Comparison of ENCODE assay signal across 7 mouse cellular contexts in the genomic region with DNA sequence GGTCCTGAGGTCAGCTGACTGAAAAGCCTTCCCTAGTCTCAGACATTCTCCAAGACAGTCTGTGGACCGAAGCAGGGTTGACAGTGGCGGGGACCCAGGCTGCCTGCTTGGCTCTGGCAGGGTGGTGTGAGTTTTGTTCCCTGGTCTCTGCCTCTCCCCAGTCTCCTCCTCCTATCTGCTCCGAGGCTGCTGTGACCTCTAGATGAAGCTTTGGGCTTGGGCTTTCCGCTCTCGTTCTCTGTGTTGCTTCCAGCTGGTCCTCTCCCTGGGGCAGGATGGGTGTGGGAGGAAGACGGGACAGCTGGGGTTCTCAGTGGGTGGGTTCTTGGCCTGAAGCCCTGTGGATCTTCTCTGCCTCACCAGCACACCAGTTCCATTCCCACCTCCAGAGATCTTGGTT. TPM values are rescaled to one million over a fixed set of nuclear protein-coding genes. Genes with fewer than 3 reads are reported as not detected.
DNase-seq lines count a peak whose midpoint lies in the region; ATAC-seq and TF ChIP-seq lines count a peak whose summit lies in the region.

No protein-coding gene starts in this region.

- TF ChIP-seq CTCF in heart, postnatal 0 days (IDR thresholded peaks at IDR 0.05; ENCODE audit: low read depth) = no peak

- TF ChIP-seq POLR2A in myocyte (IDR thresholded peaks at IDR 0.05; ENCODE audit: insufficient read length, low read depth) = no peak

- DNase-seq in cerebellum, adult 18-20 months = peak; percentile 57 to 61
- DNase-seq in embryonic facial prominence, embryonic 14.5 days (ENCODE audit: low spot score) = no peak
- peak; percentile 59 for DNase-seq in heart, postnatal 0 days (ENCODE audit: low spot score)
- DNase-seq in layer of hippocampus, adult 9-11 months = peak; percentile 75

- no peaks in the 10 kb centered on the region for H3K27me3 ChIP-seq in embryonic facial prominence, embryonic 14.5 days (replicated peaks; ENCODE audit: control insufficient read depth, insufficient read depth, low read length)
- H3K27me3 ChIP-seq in heart, postnatal 0 days (ENCODE audit: control insufficient read depth, insufficient read depth, low read length) = no peaks in the 10 kb centered on the region
- H3K27me3 ChIP-seq in myocyte (ENCODE audit: control insufficient read depth, insufficient read depth, insufficient read length) = no peaks in the 10 kb centered on the region
- H3K27me3 ChIP-seq in forebrain, embryonic 13.5 days = no peaks in the 10 kb centered on the region

- H3K9ac ChIP-seq in embryonic facial prominence, embryonic 14.5 days (ENCODE audit: low read depth, low read length) = 0 out of 2 replicates have a peak overlapping the region, but pooled peaks have one; percentile 25
- H3K9ac ChIP-seq in heart, postnatal 0 days (replicated peaks; ENCODE audit: low read depth, low read length) = no peak overlapping the region
- H3K9ac ChIP-seq in forebrain, embryonic 13.5 days = no peak overlapping the region

- no peaks in the 10 kb centered on the region for H3K36me3 ChIP-seq in embryonic facial prominence, embryonic 14.5 days (ENCODE audit: control insufficient read depth, insufficient read depth, low read length)
- H3K36me3 ChIP-seq in heart, postnatal 0 days (replicated peaks; ENCODE audit: control insufficient read depth, insufficient read depth, low read length) = no peaks in the 10 kb centered on the region
- no peaks in the 10 kb centered on the region for H3K36me3 ChIP-seq in myocyte (ENCODE audit: control insufficient read depth, insufficient read depth)
- no peaks in the 10 kb centered on the region for H3K36me3 ChIP-seq in forebrain, embryonic 13.5 days (ENCODE audit: poor library complexity, severe bottlenecking)

- WGBS in embryonic facial prominence, embryonic 14.5 days = 40% methylated on average over 6 of the region's 6 CpGs
- 33% methylated on average over 6 of the region's 6 CpGs for WGBS in heart, postnatal 0 days
- WGBS in forebrain, embryonic 13.5 days = 81% methylated on average over 6 of the region's 6 CpGs

- no peak; the same call in 1 of the 2 replicates for ATAC-seq in embryonic facial prominence, embryonic 14.5 days (ENCODE audit: low read depth)
- peak; percentile 68 for ATAC-seq in heart, postnatal 0 days (ENCODE audit: insufficient read depth, low read depth)
- ATAC-seq in forebrain, embryonic 13.5 days = no peak
- ATAC-seq in erythroblast, adult 5-6 weeks (replicated peaks; ENCODE audit: low FRiP score, poor library complexity, severe bottlenecking) = no peak

- H3ac ChIP-seq in myocyte (ENCODE audit: control insufficient read depth, insufficient read length) = no peak overlapping the region

- H3K9me3 ChIP-seq in embryonic facial prominence, embryonic 14.5 days (ENCODE audit: control insufficient read depth, low read length) = no peaks in the 10 kb centered on the region
- no peaks in the 10 kb centered on the region for H3K9me3 ChIP-seq in heart, postnatal 0 days (replicated peaks; ENCODE audit: control insufficient read depth, low read length)
- no peaks in the 10 kb centered on the region for H3K9me3 ChIP-seq in forebrain, embryonic 13.5 days (replicated peaks)

- H3K4me3 ChIP-seq in embryonic facial prominence, embryonic 14.5 days (ENCODE audit: low read depth, low read length) = no peak overlapping the region
- H3K4me3 ChIP-seq in heart, postnatal 0 days (ENCODE audit: low read depth, low read length) = no peak overlapping the region
- no peak overlapping the region for H3K4me3 ChIP-seq in myocyte
- H3K4me3 ChIP-seq in forebrain, embryonic 13.5 days = no peak overlapping the region

- no peak overlapping the region for H3K4me2 ChIP-seq in embryonic facial prominence, embryonic 14.5 days (ENCODE audit: low read depth, low read length)
- H3K4me2 ChIP-seq in heart, postnatal 0 days (ENCODE audit: low read depth, low read length) = no peak overlapping the region
- peak overlapping the region; percentile 48 for H3K4me2 ChIP-seq in myocyte (ENCODE audit: low read depth)
- H3K4me2 ChIP-seq in forebrain, embryonic 13.5 days = no peak overlapping the region

- H3K79me2 ChIP-seq in myocyte (ENCODE audit: control insufficient read depth, insufficient read depth) = peaks cover 37% of the 10 kb centered on the region

- H3K4me1 ChIP-seq in embryonic facial prominence, embryonic 14.5 days (ENCODE audit: control insufficient read depth, insufficient read depth, low read length) = peaks cover 42% of the 10 kb centered on the region
- peaks cover 35% of the 10 kb centered on the region for H3K4me1 ChIP-seq in heart, postnatal 0 days (ENCODE audit: control insufficient read depth, insufficient read depth)
- H3K4me1 ChIP-seq in forebrain, embryonic 13.5 days = peaks cover 22% of the 10 kb centered on the region

- no peak for TF ChIP-seq EP300 in heart, postnatal 0 days (IDR thresholded peaks at IDR 0.05; ENCODE audit: low read depth)

- peak overlapping the region; percentile 63 for H3K27ac ChIP-seq in embryonic facial prominence, embryonic 14.5 days (replicated peaks; ENCODE audit: low read depth, low read length)
- peak overlapping the region; percentile 64 for H3K27ac ChIP-seq in heart, postnatal 0 days (ENCODE audit: low read depth)
- no peak overlapping the region for H3K27ac ChIP-seq in forebrain, embryonic 13.5 days

TF ChIP-seq in myocyte, 11 proteins besides CTCF, POLR2A, EP300 and RAD21:
- peak in 2 of 3 experiments; percentile 84 to 90 for TF ChIP-seq MYOD1 (IDR thresholded peaks at IDR 0.05; ENCODE audit: control insufficient read depth in 1 of 3, insufficient read length in 2 of 3, low read depth in 2 of 3)
- no peak for TF ChIP-seq REST (IDR thresholded peaks at IDR 0.05; ENCODE audit: insufficient read depth, insufficient read length)
- TF ChIP-seq SRF (IDR thresholded peaks at IDR 0.05; ENCODE audit: control insufficient read depth, insufficient read length, low read depth) = no peak
- TF ChIP-seq MAX (IDR thresholded peaks at IDR 0.05; ENCODE audit: low read depth) = no peak
- peak; percentile 16 to 85 (median 64) for TF ChIP-seq MYOG (IDR thresholded peaks at IDR 0.05; ENCODE audit: control insufficient read depth in 1 of 3, insufficient read depth in 1 of 3, insufficient read length in 2 of 3, low read depth in 2 of 3)
- peak; percentile 30 for TF ChIP-seq TCF12 (IDR thresholded peaks at IDR 0.05; ENCODE audit: insufficient read depth, poor library complexity, severe bottlenecking)
- TF ChIP-seq CEBPB (IDR thresholded peaks at IDR 0.05; ENCODE audit: insufficient read depth, poor library complexity, severe bottlenecking) = no peak
- TF ChIP-seq TCF3 (IDR thresholded peaks at IDR 0.05; ENCODE audit: insufficient read length, low read depth) = no peak
- no peak for TF ChIP-seq USF1 (IDR thresholded peaks at IDR 0.05; ENCODE audit: low read depth)
TF ChIP-seq in myocyte: peak in this region for 3.

RNA-seq across cellular contexts. Expression of a gene that starts 51.8 kb away (rescaled TPM):
- 93.4 and 95.4 TPM in 2 replicates for polyA plus RNA-seq in embryonic facial prominence, embryonic 14.5 days (2014; fragmentation: Nextera tagmentation; extraction: Ambion mirVana)
- total RNA-seq in heart, postnatal 0 days (2014; rRNA removed; ENCODE audit: low replicate concordance) = 46.7 and 53.0 TPM in 2 replicates
- polyA plus RNA-seq in heart, postnatal 0 days (2015; fragmentation: Nextera tagmentation; extraction: Ambion mirVana) = 39.7 and 41.6 TPM in 2 replicates
- polyA plus RNA-seq in myocyte (2012; fragmentation: generic; extraction: Trizol) = 78.3 TPM
- polyA plus RNA-seq in forebrain, embryonic 13.5 days (2015; fragmentation: Nextera tagmentation; extraction: Ambion mirVana) = 27.6 and 31.9 TPM in 2 replicates
- total RNA-seq in erythroblast, adult 5-6 weeks (2015; ENCODE audit: low replicate concordance) = not detected in 2 replicates
- not detected in 2 replicates for total RNA-seq in erythroblast, adult 5-6 weeks (2017; ENCODE audit: low replicate concordance)
